21 mouse cellular contexts compared by ENCODE assay signal in genomic region chr13:92928551-92928950, GRCm38 (mm10).
"Had no signal": no experiment of that assay in that cellular context is flagged by ENCODE, and none has a peak within 500 bp of the region (broad histone marks: within the 10 kb centered on the region; RNA-seq: fewer than 3 reads in every experiment).

No protein-coding gene starts in this region.

- H3K4me2 ChIP-seq: limb, embryonic 13.5 days; liver, embryonic 12.5 days; liver, embryonic 15.5 days; lung, embryonic 15.5 days; midbrain, embryonic 13.5 days; neural tube, embryonic 13.5 days had no signal

- ATAC-seq: liver, embryonic 12.5 days; midbrain, embryonic 13.5 days; midbrain, embryonic 16.5 days had no signal

- H3K36me3 ChIP-seq: limb, embryonic 10.5 days; limb, embryonic 13.5 days; liver, embryonic 12.5 days; liver, embryonic 15.5 days; lung, embryonic 15.5 days; midbrain, embryonic 10.5 days; midbrain, embryonic 13.5 days; neural tube, embryonic 13.5 days had no signal

- H3K27ac ChIP-seq: limb, embryonic 10.5 days; limb, embryonic 13.5 days; liver, embryonic 12.5 days; liver, embryonic 15.5 days; lung, embryonic 15.5 days; midbrain, embryonic 10.5 days; midbrain, embryonic 13.5 days; neural tube, embryonic 13.5 days had no signal

- H3K4me1 ChIP-seq: liver, embryonic 12.5 days; liver, embryonic 15.5 days; lung, embryonic 15.5 days; midbrain, embryonic 10.5 days; midbrain, embryonic 13.5 days; neural tube, embryonic 13.5 days had no signal

- H3K27me3 ChIP-seq: limb, embryonic 13.5 days; liver, embryonic 12.5 days; liver, embryonic 15.5 days; lung, embryonic 15.5 days; midbrain, embryonic 13.5 days; neural tube, embryonic 13.5 days had no signal

- H3K9ac ChIP-seq: limb, embryonic 13.5 days; liver, embryonic 12.5 days; liver, embryonic 15.5 days; lung, embryonic 15.5 days; midbrain, embryonic 13.5 days; neural tube, embryonic 13.5 days had no signal

- H3K4me3 ChIP-seq: limb, embryonic 10.5 days; limb, embryonic 13.5 days; liver, embryonic 12.5 days; liver, embryonic 15.5 days; lung, embryonic 15.5 days; megakaryocyte, embryonic 14.5 days; midbrain, embryonic 10.5 days; midbrain, embryonic 13.5 days; myocyte; neural tube, embryonic 13.5 days had no signal

- H3K9me3 ChIP-seq: limb, embryonic 10.5 days; limb, embryonic 13.5 days; liver, embryonic 12.5 days; liver, embryonic 15.5 days; lung, embryonic 15.5 days; midbrain, embryonic 10.5 days; midbrain, embryonic 13.5 days; neural tube, embryonic 13.5 days had no signal

- DNase-seq: kidney, postnatal 10 days; kidney, postnatal 36 days; layer of hippocampus, adult 9-11 months; liver; lung, adult 18-20 months; lung, postnatal 10 days; lung, postnatal 36 days; retina, postnatal 1 day; thymus, adult 18-20 months; thymus, postnatal 36 days had no signal
